Mouse (Mus musculus): ENCODE data around the gene 1110008P14Rik. TPM values are rescaled to one million over a fixed set of nuclear protein-coding genes. Genes with fewer than 3 reads are reported as not detected.
"Not testable (repeated sequence)": the region's sequence is repeated elsewhere in the genome, so short reads cannot be mapped to it uniquely, and the experiment has no call there.

1110008P14Rik gene
- polyA plus RNA-seq, 1 experiment from 2014 or later = 36.3 TPM

- WGBS = 91% methylated on average over 10 of the region's 10 CpGs
- Histone ChIP-seq H3K9me3 (replicated peaks) (no peaks in the 10 kb centered on the region), H3K27me3 (ENCODE audit: low read depth, poor library complexity, severe bottlenecking) (no peaks in the 10 kb centered on the region), H3K36me3 (peaks cover 100% of the 10 kb centered on the region), H3K27ac (no peak overlapping the region), H3K4me3 (no peak overlapping the region), H3K4me1 (no peaks in the 10 kb centered on the region)
- no peak for DNase-seq (ENCODE audit: low spot score)
These were observed 7.5 kb downstream of the 1110008P14Rik start for GRCm38 (mm10) chr2:32374191-32374590.

- Histone ChIP-seq H3K27ac (no peak overlapping the region), H3K4me1 (peaks cover 19% of the 10 kb centered on the region), H3K27me3 (ENCODE audit: low read depth, poor library complexity, severe bottlenecking) (no peaks in the 10 kb centered on the region), H3K36me3 (peaks cover 83% of the 10 kb centered on the region), H3K9me3 (replicated peaks) (no peaks in the 10 kb centered on the region), H3K4me3 (no peak overlapping the region)
- DNase-seq (ENCODE audit: low spot score) = no peak
- WGBS = 95% methylated on average over 5 of the region's 5 CpGs
These were observed 14.4 kb downstream of the 1110008P14Rik start for GRCm38 (mm10) chr2:32367315-32367714.

- Histone ChIP-seq H3K36me3 (peaks cover 51% of the 10 kb centered on the region), H3K4me1 (peaks cover 39% of the 10 kb centered on the region), H3K9me3 (replicated peaks) (no peaks in the 10 kb centered on the region), H3K27me3 (ENCODE audit: low read depth, poor library complexity, severe bottlenecking) (peaks cover 11% of the 10 kb centered on the region; the same call in 1 of the 2 replicates), H3K4me3 (peak overlapping the region; percentile 90), H3K27ac (0 out of 2 replicates have a peak overlapping the region, but pooled peaks have one; percentile 93)
- WGBS = 86% methylated on average over 8 of the region's 8 CpGs
- DNase-seq (ENCODE audit: low spot score) = no peak
These were observed 17.6 kb downstream of the 1110008P14Rik start for GRCm38 (mm10) chr2:32364121-32364520.

GRCm38 (mm10) chr2:32363376-32364106 is 18.2 kb downstream of the 1110008P14Rik start:
- Histone ChIP-seq H3K36me3 (peaks cover 46% of the 10 kb centered on the region), H3K27me3 (ENCODE audit: low read depth, poor library complexity, severe bottlenecking) (peaks cover 11% of the 10 kb centered on the region; the same call in 1 of the 2 replicates), H3K4me1 (peaks cover 42% of the 10 kb centered on the region), H3K9me3 (replicated peaks) (no peaks in the 10 kb centered on the region), H3K4me3 (peak overlapping the region; percentile 90), H3K27ac (peak overlapping the region; percentile 93)
- WGBS = 11% methylated on average over 19 of the region's 19 CpGs
- peak; percentile 48 for DNase-seq (ENCODE audit: low spot score)

- peak; percentile 95 for DNase-seq (ENCODE audit: low spot score)
- H3K27ac ChIP-seq = peak overlapping the region; percentile 93
- WGBS = under 1% methylated on average over 53 of the region's 53 CpGs
- peaks cover 11% of the 10 kb centered on the region; the same call in 1 of the 2 replicates for H3K27me3 ChIP-seq (ENCODE audit: low read depth, poor library complexity, severe bottlenecking)
- no peaks in the 10 kb centered on the region for H3K9me3 ChIP-seq (replicated peaks)
- peak overlapping the region; percentile 90 for H3K4me3 ChIP-seq
- peaks cover 45% of the 10 kb centered on the region for H3K4me1 ChIP-seq
- peaks cover 40% of the 10 kb centered on the region for H3K36me3 ChIP-seq
These were observed 18.9 kb downstream of the 1110008P14Rik start for GRCm38 (mm10) chr2:32362817-32363340.

GRCm38 (mm10) chr2:32362274-32362673 is 19.5 kb downstream of the 1110008P14Rik start:
- not testable (repeated sequence) for DNase-seq (ENCODE audit: low spot score); H3K9me3 ChIP-seq (replicated peaks)
- peaks cover 11% of the 10 kb centered on the region; the same call in 1 of the 2 replicates for H3K27me3 ChIP-seq (ENCODE audit: low read depth, poor library complexity, severe bottlenecking)
- peak overlapping the region; percentile 93 for H3K27ac ChIP-seq
- H3K4me1 ChIP-seq = peaks cover 45% of the 10 kb centered on the region
- 48% methylated on average over 5 of the region's 5 CpGs for WGBS
- H3K4me3 ChIP-seq = peak overlapping the region; percentile 90
- H3K36me3 ChIP-seq = peaks cover 34% of the 10 kb centered on the region

- H3K27ac ChIP-seq = peak overlapping the region; percentile 61
These were observed 20.3 kb downstream of the 1110008P14Rik start for GRCm38 (mm10) chr2:32361437-32361836.

GRCm38 (mm10) chr2:32360741-32361140 is 21.0 kb downstream of the 1110008P14Rik start:
- DNase-seq (ENCODE audit: low spot score) = peak; percentile 84
- no peak overlapping the region for H3K27ac ChIP-seq
- 4% methylated on average over 14 of the region's 14 CpGs for WGBS
- peaks cover 18% of the 10 kb centered on the region for H3K36me3 ChIP-seq
- peak overlapping the region; percentile 54 for H3K4me3 ChIP-seq
- H3K4me1 ChIP-seq = peaks cover 48% of the 10 kb centered on the region
- H3K27me3 ChIP-seq (ENCODE audit: low read depth, poor library complexity, severe bottlenecking) = peaks cover 11% of the 10 kb centered on the region; the same call in 1 of the 2 replicates
- no peaks in the 10 kb centered on the region for H3K9me3 ChIP-seq (replicated peaks)

More at GRCm38 (mm10) chr2:32361437-32361836, 20.3 kb downstream of the 1110008P14Rik start:
- Histone ChIP-seq H3K9me3 (replicated peaks) (no peaks in the 10 kb centered on the region), H3K4me1 (peaks cover 45% of the 10 kb centered on the region), H3K27me3 (ENCODE audit: low read depth, poor library complexity, severe bottlenecking) (peaks cover 11% of the 10 kb centered on the region; the same call in 1 of the 2 replicates), H3K4me3 (peak overlapping the region; percentile 54), H3K36me3 (peaks cover 25% of the 10 kb centered on the region)
- DNase-seq (ENCODE audit: low spot score) = peak; percentile 78
- WGBS = 2% methylated on average over 24 of the region's 24 CpGs

- Histone ChIP-seq H3K9me3 (replicated peaks) (no peaks in the 10 kb centered on the region), H3K27me3 (ENCODE audit: low read depth, poor library complexity, severe bottlenecking) (peaks cover 11% of the 10 kb centered on the region; the same call in 1 of the 2 replicates), H3K36me3 (no peaks in the 10 kb centered on the region), H3K4me1 (peaks cover 44% of the 10 kb centered on the region), H3K4me3 (no peak overlapping the region), H3K27ac (no peak overlapping the region)
- 62% methylated on average over 10 of the region's 10 CpGs for WGBS
- no peak for DNase-seq (ENCODE audit: low spot score)
These were observed 23.4 kb downstream of the 1110008P14Rik start for GRCm38 (mm10) chr2:32358381-32358780.

- peaks cover 11% of the 10 kb centered on the region; the same call in 1 of the 2 replicates for H3K27me3 ChIP-seq (ENCODE audit: low read depth, poor library complexity, severe bottlenecking)
- peaks cover 43% of the 10 kb centered on the region for H3K4me1 ChIP-seq
- WGBS = 72% methylated on average over 3 of the region's 3 CpGs
- no peak for DNase-seq (ENCODE audit: low spot score)
- H3K9me3 ChIP-seq (replicated peaks) = no peaks in the 10 kb centered on the region
- no peak overlapping the region for H3K4me3 ChIP-seq
- no peaks in the 10 kb centered on the region for H3K36me3 ChIP-seq
- H3K27ac ChIP-seq = no peak overlapping the region
These were observed 24.0 kb downstream of the 1110008P14Rik start for GRCm38 (mm10) chr2:32357710-32358109.

- no peak for DNase-seq (ENCODE audit: low spot score)
- Histone ChIP-seq H3K27me3 (ENCODE audit: low read depth, poor library complexity, severe bottlenecking) (peaks cover 8% of the 10 kb centered on the region), H3K4me3 (no peak overlapping the region), H3K27ac (no peak overlapping the region), H3K9me3 (replicated peaks) (no peaks in the 10 kb centered on the region), H3K36me3 (no peaks in the 10 kb centered on the region), H3K4me1 (peaks cover 48% of the 10 kb centered on the region)
- 81% methylated on average over 10 of the region's 10 CpGs for WGBS
These were observed 25.5 kb downstream of the 1110008P14Rik start for GRCm38 (mm10) chr2:32356216-32356615.

GRCm38 (mm10) chr2:32354336-32354895 is 27.3 kb downstream of the 1110008P14Rik start:
- H3K4me3 ChIP-seq = no peak overlapping the region
- peaks cover 50% of the 10 kb centered on the region for H3K4me1 ChIP-seq
- H3K27ac ChIP-seq = no peak overlapping the region
- no peak for DNase-seq (ENCODE audit: low spot score)
- peaks cover 6% of the 10 kb centered on the region; the same call in 1 of the 2 replicates for H3K27me3 ChIP-seq (ENCODE audit: low read depth, poor library complexity, severe bottlenecking)
- WGBS = 86% methylated on average over 3 of the region's 3 CpGs
- H3K36me3 ChIP-seq = peaks cover 10% of the 10 kb centered on the region
- H3K9me3 ChIP-seq (replicated peaks) = no peaks in the 10 kb centered on the region

GRCm38 (mm10) chr2:32353836-32354235 is 27.9 kb downstream of the 1110008P14Rik start:
- Histone ChIP-seq H3K9me3 (replicated peaks) (no peaks in the 10 kb centered on the region), H3K4me1 (peaks cover 46% of the 10 kb centered on the region), H3K4me3 (peak overlapping the region; percentile 81; the same call in 1 of the 2 replicates), H3K27ac (peak overlapping the region; percentile 92; the same call in 1 of the 2 replicates), H3K36me3 (peaks cover 15% of the 10 kb centered on the region), H3K27me3 (ENCODE audit: low read depth, poor library complexity, severe bottlenecking) (peaks cover 6% of the 10 kb centered on the region; the same call in 1 of the 2 replicates)
- WGBS = 63% methylated on average over 6 of the region's 6 CpGs
- no peak for DNase-seq (ENCODE audit: low spot score)

Measured in limb, embryonic 10.5 days (tissue).